Mouse (Mus musculus): ENCODE data around the gene Cdh23.
"Not testable (repeated sequence)": the region's sequence is repeated elsewhere in the genome, so short reads cannot be mapped to it uniquely, and the experiment has no call there.

Cdh23 gene

DNA sequence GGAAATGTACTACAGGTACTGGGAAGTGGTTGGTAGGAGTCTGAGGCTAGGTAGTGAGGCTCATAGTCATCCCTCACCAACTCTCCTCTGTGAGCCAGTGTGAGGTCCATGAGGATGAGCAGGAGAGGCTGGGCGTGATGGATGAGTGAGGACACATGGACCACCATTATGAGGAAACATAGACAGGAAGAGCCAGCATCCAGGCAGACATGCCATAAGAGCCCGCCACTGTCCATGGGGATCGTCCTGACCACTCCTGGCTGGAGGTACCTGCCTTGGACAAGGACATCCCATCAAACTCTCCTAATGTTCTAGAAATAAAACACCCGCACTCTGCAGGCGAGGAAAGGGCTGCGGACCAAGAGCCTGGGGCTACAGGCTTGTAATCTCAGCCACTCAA lies at the start of gene Cdh23:
Gene Cdh23 (minus strand): TSS at position 101 of the 400 bp plus-strand sequence.
- DNase-seq (ENCODE audit: extremely low read depth, low read depth, low spot score), result no peak

- no peak for DNase-seq (ENCODE audit: extremely low read depth, low read depth, low spot score)
These were observed 48.4 kb upstream of the Cdh23 start for GRCm38 (mm10) chr10:60744543-60745290.

DNA sequence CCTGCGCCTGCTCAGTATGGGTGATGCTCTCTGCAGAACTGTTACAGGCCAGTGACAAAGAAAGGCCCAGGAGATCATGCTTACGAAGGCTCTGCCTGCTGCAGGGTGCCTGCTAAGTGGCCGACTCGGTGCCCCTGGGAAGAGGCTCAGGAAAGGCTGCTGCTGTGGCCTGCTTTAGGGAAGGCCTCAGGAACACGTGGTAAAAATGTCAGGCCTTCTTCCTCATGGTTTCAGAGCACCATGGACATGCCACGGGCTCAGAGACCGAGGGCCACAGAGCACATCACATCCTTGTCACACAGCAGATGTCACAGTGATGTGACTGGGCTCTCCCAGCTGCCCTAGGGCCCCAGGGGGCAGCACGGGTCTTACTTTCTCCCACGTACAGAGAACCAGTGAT lies 47.4 kb upstream of the Cdh23 start:
- DNase-seq (ENCODE audit: extremely low read depth, low read depth, low spot score), result no peak

- DNase-seq (ENCODE audit: extremely low read depth, low read depth, low spot score), result no peak
These were observed 46.7 kb upstream of the Cdh23 start for GRCm38 (mm10) chr10:60742942-60743341.

- not testable (repeated sequence) for DNase-seq (ENCODE audit: extremely low read depth, low read depth, low spot score)
These were observed 46.0 kb upstream of the Cdh23 start for GRCm38 (mm10) chr10:60742296-60742695.

DNA sequence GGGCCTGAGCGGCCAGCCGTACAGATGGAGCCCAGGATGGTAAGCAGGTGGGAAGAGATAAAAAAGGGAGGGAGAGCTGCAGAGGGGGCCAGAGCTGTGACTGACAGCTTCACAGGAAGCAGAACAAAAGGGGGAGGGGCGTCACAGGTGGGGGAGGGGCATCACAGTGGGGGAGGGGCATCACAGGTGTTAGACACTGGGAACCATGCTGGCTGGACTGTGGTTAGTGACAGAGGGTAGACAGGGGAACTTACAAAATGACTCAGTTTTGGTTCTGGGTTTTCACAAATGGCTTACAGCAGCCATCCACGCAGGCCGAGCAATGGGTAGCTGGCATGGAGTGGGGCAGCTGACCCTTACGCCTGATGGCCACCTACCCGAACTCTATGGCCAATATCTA lies 45.1 kb upstream of the Cdh23 start:
- DNase-seq (ENCODE audit: extremely low read depth, low read depth, low spot score), result no peak

- DNase-seq (ENCODE audit: extremely low read depth, low read depth, low spot score), result no peak
These were observed 43.5 kb upstream of the Cdh23 start for GRCm38 (mm10) chr10:60739619-60740363.

GRCm38 (mm10) chr10:60737886-60738640 lies 41.8 kb upstream of the Cdh23 start:
- no peak for DNase-seq (ENCODE audit: extremely low read depth, low read depth, low spot score)

GRCm38 (mm10) chr10:60737169-60737728 lies 41.0 kb upstream of the Cdh23 start:
- DNase-seq (ENCODE audit: extremely low read depth, low read depth, low spot score), result no peak

GRCm38 (mm10) chr10:60735737-60736136 lies 39.4 kb upstream of the Cdh23 start:
- no peak for DNase-seq (ENCODE audit: extremely low read depth, low read depth, low spot score)

DNA sequence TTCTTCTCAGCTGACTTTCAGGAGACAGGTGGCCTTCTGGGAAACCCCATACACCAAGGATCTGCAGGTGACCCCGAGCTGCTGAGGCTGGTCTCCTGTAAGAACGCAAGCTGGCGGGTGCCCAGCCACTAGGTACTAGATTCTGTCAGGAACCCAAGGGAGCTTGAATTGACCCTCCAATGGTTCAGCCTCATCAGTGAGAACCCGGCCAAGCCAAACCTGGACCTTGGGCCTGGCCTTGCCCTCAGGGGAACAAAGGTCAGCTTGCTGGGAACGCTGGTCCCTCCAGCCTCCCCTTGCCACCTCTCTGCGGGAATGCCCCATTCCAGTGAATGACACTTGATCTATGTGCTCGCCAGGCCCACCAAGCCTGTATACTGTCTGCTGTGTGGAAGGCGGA lies 37.2 kb upstream of the Cdh23 start:
- DNase-seq (ENCODE audit: extremely low read depth, low read depth, low spot score), result no peak

DNA sequence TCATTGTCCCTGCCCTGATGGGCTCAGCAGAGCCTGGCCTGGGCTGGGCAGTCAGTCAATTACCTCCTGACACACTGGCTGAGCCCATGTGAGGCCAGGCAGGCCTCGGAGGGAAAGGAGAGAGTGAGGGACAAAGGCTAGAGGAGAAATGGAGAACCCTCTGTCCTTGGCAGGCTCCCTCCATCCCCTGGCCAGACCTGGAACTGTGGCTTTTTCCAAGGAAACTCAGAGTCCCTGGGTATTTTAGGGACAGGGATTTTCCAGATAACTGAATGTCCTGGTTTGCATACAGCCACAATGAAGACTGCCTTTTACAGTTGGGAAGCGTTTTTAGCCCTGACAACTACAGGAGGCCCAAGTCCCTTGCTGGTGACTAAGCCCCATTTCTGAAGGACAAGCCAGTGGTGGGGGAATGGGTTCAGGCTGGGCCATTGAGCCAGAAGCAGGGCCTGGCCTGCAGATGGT lies 36.1 kb upstream of the Cdh23 start:
- DNase-seq (ENCODE audit: extremely low read depth, low read depth, low spot score), result no peak

GRCm38 (mm10) chr10:60731742-60732141 lies 35.5 kb upstream of the Cdh23 start:
- DNase-seq (ENCODE audit: extremely low read depth, low read depth, low spot score), result no peak

GRCm38 (mm10) chr10:60727301-60727700 lies 31.0 kb upstream of the Cdh23 start:
- DNase-seq (ENCODE audit: extremely low read depth, low read depth, low spot score), result no peak

DNA sequence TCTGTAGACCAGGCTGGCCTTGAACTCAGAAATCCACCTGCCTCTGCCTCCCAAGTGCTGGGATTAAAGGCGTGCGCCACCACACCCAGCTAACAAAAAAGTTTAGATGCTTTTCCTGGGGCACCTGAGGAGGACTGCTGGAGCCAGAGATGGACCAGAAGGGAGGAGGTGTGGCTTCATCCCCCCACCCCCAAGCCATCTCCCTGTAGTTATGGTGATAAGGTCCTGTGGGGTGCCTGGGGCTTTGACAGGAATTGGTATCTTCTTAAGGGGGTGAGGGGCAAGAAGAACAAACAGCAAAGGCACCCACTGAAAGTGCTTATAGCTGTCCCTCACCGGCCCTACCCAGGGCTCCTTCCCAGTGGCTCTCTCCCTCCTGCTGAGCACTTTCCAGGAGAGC lies 30.6 kb upstream of the Cdh23 start:
- no peak for DNase-seq (ENCODE audit: extremely low read depth, low read depth, low spot score)

DNA sequence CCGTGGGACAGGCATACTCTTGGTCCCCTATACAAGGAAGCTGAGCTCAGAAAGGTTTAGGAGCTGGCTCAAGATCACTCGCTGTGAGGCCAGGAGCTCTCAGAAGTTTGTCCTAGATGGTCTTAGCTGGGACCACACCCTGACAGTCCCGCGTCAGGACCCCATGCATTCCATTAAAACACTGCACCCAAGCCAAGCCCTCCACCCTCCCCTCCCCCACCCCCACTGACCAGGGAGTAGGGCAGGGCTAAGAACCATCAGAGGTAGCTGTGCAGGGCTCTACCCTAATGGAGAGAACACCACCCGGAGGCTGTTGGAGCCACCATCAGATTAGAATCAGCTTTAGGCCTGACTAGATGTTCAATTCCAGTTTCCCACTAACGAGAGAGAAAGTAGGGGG lies 28.2 kb upstream of the Cdh23 start:
- no peak for DNase-seq (ENCODE audit: extremely low read depth, low read depth, low spot score)

GRCm38 (mm10) chr10:60723345-60723744 lies 27.1 kb upstream of the Cdh23 start:
- DNase-seq (ENCODE audit: extremely low read depth, low read depth, low spot score), result no peak

DNA sequence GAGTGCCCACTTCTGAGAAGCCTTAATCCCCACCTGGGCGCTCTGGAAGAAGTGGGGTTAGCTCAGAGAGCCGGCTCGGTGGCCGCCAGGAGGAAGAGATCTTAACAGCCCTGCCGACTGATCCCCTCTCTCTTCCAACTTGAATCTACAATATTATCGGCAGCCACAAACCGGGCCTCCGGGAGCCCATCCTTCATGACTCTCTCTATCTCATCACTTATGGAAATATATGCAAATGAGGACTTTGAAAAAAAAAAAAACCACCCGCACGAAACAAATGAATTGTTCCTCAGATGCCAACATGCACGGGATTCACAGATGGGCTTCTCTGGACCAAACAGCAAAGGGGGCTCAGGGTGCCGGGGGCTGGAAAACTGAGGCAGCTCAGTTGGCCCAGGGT lies 25.4 kb upstream of the Cdh23 start:
- DNase-seq (ENCODE audit: extremely low read depth, low read depth, low spot score), result no peak

DNA sequence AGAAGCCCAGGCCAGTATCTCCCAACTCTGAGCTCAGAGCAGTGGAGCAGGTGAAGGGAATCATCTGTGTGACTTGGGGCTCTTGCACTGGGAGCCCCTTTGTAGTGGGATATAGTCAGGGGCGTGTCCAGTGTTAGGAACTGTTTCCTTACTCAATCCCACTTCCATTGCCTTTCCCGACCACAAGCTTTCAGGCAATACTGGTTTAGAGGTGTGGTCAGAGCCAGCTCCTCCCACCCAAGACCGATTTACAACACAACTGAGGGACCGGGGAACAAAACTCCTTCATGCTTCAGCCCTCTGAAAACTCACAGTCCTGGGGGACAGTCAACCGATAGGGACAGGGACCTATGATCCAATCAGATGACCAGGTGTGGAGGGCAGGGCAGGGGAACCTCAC lies 24.2 kb upstream of the Cdh23 start:
- no peak for DNase-seq (ENCODE audit: extremely low read depth, low read depth, low spot score)

- DNase-seq (ENCODE audit: extremely low read depth, low read depth, low spot score), result no peak
These were observed 22.2 kb upstream of the Cdh23 start for GRCm38 (mm10) chr10:60718491-60718890.

DNA sequence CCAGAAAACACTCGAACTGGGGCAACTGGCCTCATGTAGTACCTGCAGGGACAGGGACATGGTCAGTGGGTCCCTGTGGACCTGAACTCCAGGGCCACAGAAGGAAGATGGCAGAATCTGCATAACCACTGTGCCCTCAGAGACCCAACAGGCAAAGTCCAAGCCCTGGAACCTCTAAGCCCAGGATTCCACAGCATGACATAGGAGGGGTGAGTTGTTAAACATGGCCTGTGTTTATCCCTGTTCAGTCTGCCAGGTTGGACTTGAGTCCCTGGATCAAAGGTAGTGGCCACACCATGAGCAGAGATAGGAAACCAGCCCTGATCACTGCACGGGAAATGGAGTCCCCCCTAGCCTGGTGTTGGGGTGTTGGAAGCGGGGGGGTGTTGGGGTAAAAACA lies 20.2 kb upstream of the Cdh23 start:
- no peak for DNase-seq (ENCODE audit: extremely low read depth, low read depth, low spot score)

Data from fat pad, adult 2 months (tissue).